Mouse (Mus musculus): ENCODE results near the gene Gm17535. TPM values are rescaled to one million over a fixed set of nuclear protein-coding genes. Genes with fewer than 3 reads are reported as not detected.
A peak's percentile ranks its signal among the peaks of the same experiment; 100 is the strongest.
"Not testable (repeated sequence)": the region's sequence is repeated elsewhere in the genome, so short reads cannot be mapped to it uniquely, and the experiment has no call there.

Gene Gm17535
- total RNA-seq, 2 experiments from 2014 or later, result not detected

DNA sequence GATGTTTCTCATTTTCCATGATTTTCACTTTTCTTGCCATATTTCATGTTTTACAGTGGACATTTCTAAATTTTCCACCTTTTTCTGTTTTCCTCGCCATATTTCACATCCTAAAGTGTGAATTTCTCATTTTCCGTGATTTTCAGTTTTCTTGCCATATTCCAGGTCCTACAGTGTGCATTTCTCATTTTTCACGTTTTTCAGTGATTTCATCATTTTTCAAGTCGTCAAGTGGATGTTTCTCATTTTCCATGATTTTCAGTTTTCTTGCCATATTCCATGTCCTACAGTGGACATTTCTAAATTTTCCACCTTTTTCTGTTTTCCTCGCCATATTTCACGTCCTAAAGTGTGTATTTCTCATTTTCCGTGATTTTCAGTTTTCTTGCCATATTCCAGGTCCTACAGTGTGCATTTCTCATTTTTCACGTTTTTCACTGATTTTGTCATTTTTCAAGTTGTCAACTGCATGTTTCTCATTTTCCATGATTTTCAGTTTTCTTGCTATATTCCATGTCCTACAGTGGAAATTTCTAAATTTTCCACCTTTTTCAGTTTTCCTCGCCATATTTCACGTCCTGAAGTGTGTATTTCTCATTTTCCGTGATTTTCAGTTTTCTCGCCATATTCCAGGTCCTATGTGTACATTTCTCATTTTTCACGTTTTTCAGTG is 11.0 kb upstream of the Gm17535 start, which contains the start of gene Gm10718:
Gene Gm10718 (plus strand): TSS at position 236 of the 673 bp plus-strand sequence.
- DNase-seq (ENCODE audit: low spot score in 2 of 2), result peak; percentile 64 to 70
- not testable (repeated sequence) for H3K27ac ChIP-seq, H3K4me3 ChIP-seq

DNA sequence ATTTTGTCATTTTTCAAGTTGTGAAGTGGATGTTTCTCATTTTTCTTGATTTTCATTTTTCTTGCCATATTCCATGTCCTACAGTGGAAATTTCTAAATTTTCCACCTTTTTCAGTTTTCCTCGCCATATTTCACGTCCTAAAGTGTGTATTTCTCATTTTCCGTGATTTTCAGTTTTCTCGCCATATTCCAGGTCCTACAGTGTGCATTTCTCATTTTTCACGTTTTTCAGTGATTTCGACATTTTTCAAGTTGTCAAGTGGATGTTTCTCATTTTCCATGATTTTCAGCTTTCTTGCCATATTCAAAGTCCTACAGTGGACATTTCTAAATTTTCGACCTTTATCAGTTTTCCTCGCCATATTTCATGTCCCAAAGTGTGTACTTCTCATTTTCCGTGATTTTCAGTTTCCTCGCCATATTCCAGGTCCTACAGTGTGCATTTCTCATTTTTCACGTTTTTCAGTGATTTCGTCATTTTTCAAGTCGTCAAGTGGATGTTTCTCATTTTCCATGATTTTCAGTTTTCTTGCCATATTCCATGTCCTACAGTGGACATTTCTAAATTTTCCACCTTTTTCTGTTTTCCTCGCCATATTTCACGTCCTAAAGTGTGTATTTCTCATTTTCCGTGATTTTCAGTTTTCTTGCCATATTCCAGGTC is 10.3 kb upstream of the Gm17535 start:
- not testable (repeated sequence) for H3K4me3 ChIP-seq, H3K27ac ChIP-seq
- peak; percentile 99 to 100 for DNase-seq (ENCODE audit: low spot score in 2 of 2)

DNA sequence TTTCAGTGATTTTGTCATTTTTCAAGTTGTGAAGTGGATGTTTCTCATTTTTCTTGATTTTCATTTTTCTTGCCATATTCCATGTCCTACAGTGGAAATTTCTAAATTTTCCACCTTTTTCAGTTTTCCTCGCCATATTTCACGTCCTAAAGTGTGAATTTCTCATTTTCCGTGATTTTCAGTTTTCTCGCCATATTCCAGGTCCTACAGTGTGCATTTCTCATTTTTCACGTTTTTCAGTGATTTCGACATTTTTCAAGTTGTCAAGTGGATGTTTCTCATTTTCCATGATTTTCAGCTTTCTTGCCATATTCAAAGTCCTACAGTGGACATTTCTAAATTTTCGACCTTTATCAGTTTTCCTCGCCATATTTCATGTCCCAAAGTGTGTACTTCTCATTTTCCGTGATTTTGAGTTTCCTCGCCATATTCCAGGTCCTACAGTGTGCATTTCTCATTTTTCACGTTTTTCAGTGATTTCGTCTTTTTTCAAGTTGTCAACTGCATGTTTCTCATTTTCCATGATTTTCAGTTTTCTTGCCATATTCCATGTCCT is 9.4 kb upstream of the Gm17535 start, which contains the start of gene Gm10717:
Gene Gm10717 (plus strand): TSS at position 506 of the 556 bp plus-strand sequence.
- H3K4me3 ChIP-seq, H3K27ac ChIP-seq: not testable (repeated sequence)
- DNase-seq (ENCODE audit: low spot score in 2 of 2), result peak; percentile 72 to 78

DNA sequence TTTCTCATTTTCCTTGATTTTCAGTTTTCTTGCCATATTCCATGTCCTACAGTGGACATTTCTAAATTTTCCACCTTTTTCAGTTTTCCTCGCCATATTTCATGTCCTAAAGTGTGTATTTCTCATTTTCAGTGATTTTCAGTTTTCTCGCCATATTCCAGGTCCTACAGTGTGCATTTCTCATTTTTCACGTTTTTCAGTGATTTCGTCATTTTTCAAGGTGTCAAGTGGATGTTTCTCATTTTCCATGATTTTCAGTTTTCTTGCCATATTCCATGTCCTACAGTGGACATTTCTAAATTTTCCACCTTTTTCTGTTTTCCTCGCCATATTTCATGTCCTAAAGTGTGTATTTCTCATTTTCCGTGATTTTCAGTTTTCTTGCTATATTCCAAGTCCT is 8.7 kb upstream of the Gm17535 start:
- peak; percentile 77 to 85 for DNase-seq (ENCODE audit: low spot score in 2 of 2)
- not testable (repeated sequence) for H3K27ac ChIP-seq, H3K4me3 ChIP-seq

DNA sequence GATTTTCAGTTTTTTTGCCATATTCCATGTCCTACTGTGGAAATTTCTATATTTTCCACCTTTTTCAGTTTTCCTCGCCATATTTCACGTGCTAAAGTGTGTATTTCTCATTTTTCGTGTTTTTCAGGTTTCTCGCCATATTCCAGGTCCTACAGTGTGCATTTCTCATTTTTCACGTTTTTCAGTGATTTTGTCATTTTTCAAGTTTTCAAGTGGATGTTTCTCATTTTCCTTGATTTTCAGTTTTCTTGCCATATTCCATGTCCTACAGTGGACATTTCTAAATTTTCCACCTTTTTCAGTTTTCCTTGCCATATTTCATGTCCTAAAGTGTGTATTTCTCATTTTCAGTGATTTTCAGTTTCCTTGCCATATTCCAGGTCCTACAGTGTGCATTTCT is 8.3 kb upstream of the Gm17535 start:
- H3K4me3 ChIP-seq, result not testable (repeated sequence)

DNA sequence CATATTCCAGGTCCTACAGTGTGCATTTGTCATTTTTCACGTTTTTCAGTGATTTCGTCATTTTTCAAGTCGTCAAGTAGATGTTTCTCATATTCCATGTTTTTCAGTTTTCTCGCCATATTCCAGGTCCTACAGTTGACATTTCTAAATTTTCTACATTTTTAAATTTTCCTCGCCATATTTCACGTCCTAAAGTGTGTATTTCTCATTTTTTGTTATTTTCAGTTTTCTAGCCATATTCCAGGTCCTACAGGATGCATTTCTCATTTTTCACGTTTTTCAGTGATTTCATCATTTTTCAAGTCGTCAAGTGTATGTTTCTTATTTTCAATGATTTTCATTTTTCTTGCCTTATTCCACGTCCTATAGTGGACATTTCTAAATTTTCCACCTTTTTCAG is 7.7 kb upstream of the Gm17535 start:
- not testable (repeated sequence) for H3K27ac ChIP-seq; DNase-seq (ENCODE audit: low spot score in 2 of 2); H3K4me3 ChIP-seq

More for the DNA sequence above, 8.3 kb upstream of the Gm17535 start:
- H3K27ac ChIP-seq; DNase-seq (ENCODE audit: low spot score in 2 of 2): not testable (repeated sequence)

DNA sequence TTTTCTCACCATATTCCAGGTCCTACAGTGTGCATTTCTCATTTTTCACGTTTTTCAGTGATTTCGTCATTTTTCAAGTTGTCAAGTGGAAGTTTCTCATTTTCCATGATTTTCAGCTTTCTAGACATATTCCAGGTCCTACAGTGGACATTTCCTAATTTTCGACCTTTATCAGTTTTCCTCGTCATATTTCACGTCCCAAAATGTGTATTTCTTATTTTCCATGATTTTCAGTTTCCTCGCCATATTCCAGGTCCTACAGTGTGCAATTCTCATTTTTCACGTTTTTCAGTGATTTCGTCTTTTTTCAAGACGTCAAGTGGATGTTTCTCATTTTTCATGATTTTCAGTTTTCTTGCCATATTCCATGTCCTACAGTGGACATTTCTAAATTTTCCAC is 7.2 kb upstream of the Gm17535 start:
- H3K4me3 ChIP-seq; DNase-seq (ENCODE audit: low spot score in 2 of 2); H3K27ac ChIP-seq: not testable (repeated sequence)

DNA sequence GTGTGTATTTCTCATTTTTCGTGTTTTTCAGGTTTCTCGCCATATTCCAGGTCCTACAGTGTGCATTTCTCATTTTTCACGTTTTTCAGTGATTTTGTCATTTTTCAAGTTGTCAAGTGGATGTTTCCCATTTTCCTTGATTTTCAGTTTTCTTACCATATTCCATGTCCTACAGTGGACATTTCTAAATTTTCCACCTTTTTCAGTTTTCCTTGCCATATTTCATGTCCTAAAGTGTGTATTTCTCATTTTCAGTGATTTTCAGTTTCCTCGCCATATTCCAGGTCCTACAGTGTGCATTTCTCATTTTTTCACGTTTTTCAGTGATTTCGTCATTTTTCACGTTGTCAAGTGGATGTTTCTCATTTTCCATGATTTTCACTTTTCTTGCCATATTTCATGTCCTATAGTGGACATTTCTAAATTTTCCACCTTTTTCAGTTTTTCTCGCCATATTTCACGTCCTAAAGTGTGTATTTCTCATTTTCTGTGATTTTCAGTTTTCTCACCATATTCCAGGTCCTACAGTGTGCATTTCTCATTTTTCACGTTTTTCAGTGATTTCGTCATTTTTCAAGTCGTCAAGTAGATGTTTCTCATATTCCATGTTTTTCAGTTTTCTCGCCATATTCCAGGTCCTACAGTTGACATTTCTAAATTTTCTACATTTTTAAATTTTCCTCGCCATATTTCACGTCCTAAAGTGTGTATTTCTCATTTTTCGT is 5.0 kb upstream of the Gm17535 start:
- peak; percentile 58 to 70 for DNase-seq (ENCODE audit: low spot score in 2 of 2)
- not testable (repeated sequence) for H3K4me3 ChIP-seq, H3K27ac ChIP-seq

DNA sequence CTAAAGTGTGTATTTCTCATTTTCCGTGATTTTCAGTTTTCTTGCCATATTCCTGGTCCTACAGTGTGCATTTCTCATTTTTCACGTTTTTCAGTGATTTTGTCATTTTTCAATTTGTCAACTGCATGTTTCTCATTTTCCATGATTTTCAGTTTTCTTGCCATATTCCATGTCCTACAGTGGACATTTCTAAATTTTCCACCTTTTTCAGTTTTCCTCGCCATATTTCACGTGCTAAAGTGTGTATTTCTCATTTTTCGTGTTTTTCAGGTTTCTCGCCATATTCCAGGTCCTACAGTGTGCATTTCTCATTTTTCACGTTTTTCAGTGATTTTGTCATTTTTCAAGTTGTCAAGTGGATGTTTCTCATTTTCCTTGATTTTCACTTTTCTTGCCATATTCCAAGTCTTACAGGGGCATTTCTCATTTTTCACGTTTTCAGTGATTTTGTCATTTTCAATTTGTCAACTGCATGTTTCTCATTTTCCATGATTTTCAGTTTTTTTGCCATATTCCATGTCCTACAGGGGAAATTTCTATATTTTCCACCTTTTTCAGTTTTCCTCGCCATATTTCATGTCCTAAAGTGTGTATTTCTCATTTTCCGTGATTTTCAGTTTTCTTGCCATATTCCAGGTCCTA is 3.6 kb upstream of the Gm17535 start:
- H3K4me3 ChIP-seq; DNase-seq (ENCODE audit: low spot score in 2 of 2); H3K27ac ChIP-seq: not testable (repeated sequence)

DNA sequence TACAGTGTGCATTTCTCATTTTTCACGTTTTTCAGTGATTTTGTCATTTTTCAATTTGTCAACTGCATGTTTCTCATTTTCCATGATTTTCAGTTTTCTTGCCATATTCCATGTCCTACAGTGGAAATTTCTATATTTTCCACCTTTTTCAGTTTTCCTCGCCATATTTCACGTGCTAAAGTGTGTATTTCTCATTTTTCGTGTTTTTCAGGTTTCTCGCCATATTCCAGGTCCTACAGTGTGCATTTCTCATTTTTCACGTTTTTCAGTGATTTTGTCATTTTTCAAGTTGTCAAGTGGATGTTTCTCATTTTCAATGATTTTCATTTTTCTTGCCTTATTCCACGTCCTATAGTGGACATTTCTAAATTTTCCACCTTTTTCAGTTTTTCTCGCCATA is 2.2 kb downstream of the Gm17535 start, which contains the start of gene Gm10715:
Gene Gm10715 (plus strand): TSS at position 301 of the 400 bp plus-strand sequence.
- DNase-seq (ENCODE audit: low spot score in 2 of 2); H3K27ac ChIP-seq: not testable (repeated sequence)

DNA sequence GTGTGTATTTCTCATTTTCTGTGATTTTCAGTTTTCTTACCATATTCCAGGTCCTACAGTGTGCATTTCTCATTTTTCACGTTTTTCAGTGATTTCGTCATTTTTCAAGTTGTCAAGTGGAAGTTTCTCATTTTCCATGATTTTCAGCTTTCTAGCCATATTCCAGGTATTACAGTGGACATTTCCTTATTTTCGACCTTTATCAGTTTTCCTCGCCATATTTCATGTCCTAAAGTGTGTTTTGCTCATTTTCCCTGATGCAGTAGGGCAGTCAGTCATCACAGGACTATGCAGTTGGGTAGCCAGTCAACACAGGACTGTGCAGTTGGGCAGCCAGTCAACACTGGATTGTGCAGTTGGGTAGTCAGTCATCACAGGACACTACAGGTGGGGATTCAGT is 3.8 kb downstream of the Gm17535 start:
- not testable (repeated sequence) for DNase-seq (ENCODE audit: low spot score in 2 of 2); H3K4me3 ChIP-seq; H3K27ac ChIP-seq

More for the DNA sequence above, 2.2 kb downstream of the Gm17535 start, which contains the start of gene Gm10715:
- not testable (repeated sequence) for H3K4me3 ChIP-seq

Small RNAs within 50 kb of the gene (microRNA-seq; reads per million reads assigned to microRNA genes)
- 0 reads per million in 2 experiments for gene Mir101c

Other genes with a start within 250 kb of the Gm17535 start
- not detected for gene Gm10722, start 33.7 kb upstream of the Gm17535 start, total RNA-seq (2021)
- not detected for gene Gm11168, start 31.3 kb upstream of the Gm17535 start, total RNA-seq (2021)
- under 1 TPM in 1 of 2 experiments, not detected in 1; 0.56 TPM for gene Gm10721, start 21.5 kb upstream of the Gm17535 start, total RNA-seq (2021)
- not detected for gene Gm10720, start 18.9 kb upstream of the Gm17535 start, total RNA-seq (2021)
- gene Gm10719, start 17.2 kb upstream of the Gm17535 start, total RNA-seq (2021), result under 1 TPM in 1 of 2 experiments, not detected in 1; 0.95 TPM
- gene Gm10718, start 11.1 kb upstream of the Gm17535 start, total RNA-seq (2021), result 1 to 10 TPM in 1 of 2 experiments, not detected in 1; 1.2 TPM
- gene Gm10717, start 9.2 kb upstream of the Gm17535 start, total RNA-seq (2021), result not detected
- gene Gm10715, start 2.3 kb downstream of the Gm17535 start, total RNA-seq (2021), result not detected

Data from layer of hippocampus, adult 2 months (tissue).